Mouse (Mus musculus): ENCODE measurements around the gene Pde12. TPM values are rescaled to one million over a fixed set of nuclear protein-coding genes. Genes with fewer than 3 reads are reported as not detected.

Gene Pde12
- polyA plus RNA-seq, 1 experiment from 2014 or later = 9.6 TPM

DNA sequence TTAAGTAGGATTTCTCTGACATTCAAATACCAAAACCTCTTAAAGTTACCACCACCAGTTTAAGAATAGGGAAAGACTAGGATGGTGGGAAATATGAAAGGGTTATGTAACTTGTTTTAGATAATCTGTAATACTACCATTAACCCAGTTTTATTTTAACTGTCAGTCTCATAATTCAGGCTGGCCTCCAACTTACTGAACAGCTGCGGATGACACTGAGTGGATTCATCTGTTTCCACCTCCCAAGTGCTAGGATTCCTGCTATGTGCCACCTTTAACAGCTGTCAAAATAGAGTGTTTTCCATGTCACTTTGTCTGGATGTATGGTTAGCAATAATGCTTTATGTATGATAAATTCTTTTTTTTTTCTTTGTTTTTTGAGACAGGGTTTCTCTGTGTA lies 9.4 kb downstream of the Pde12 start:
- Histone ChIP-seq H3K9ac (ENCODE audit: low read depth, low read length) (no peak overlapping the region), H3K9me3 (ENCODE audit: control insufficient read depth, low read length) (no peaks in the 10 kb centered on the region), H3K27ac (replicated peaks; ENCODE audit: low read depth, low read length) (no peak overlapping the region), H3K4me1 (ENCODE audit: control insufficient read depth, insufficient read depth, low read length) (no peaks in the 10 kb centered on the region), H3K36me3 (ENCODE audit: control insufficient read depth, insufficient read depth, low read length) (peaks cover 49% of the 10 kb centered on the region), H3K4me2 (ENCODE audit: low read depth, low read length) (no peak overlapping the region), H3K4me3 (ENCODE audit: low read depth, low read length) (no peak overlapping the region), H3K27me3 (replicated peaks; ENCODE audit: control insufficient read depth, insufficient read depth, low read length) (no peaks in the 10 kb centered on the region)
- WGBS = 83% methylated on average over 1 of the region's 1 CpGs
- DNase-seq (ENCODE audit: low spot score) = no peak
- ATAC-seq (ENCODE audit: low read depth) = no peak

DNA sequence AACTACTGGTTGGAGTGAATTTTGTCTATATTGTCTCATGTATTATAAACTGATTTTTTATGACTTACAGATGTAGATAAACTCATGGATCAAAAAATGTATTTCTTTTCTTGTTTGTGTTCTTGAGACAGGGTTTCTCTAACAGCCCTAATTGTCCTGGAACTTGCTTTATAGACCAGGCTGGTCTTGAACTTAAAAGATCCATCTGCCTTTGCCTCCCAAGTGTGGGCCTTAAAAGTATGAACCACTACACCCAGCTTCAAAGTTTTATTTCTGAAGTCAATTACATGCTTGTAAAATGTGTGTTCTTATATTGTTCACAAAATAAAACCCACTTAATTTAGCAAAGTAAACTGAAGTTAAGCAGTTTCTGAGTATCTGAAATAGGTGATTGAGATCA lies 11.5 kb downstream of the Pde12 start:
- Histone ChIP-seq H3K9ac (ENCODE audit: low read depth, low read length) (no peak overlapping the region), H3K4me1 (ENCODE audit: control insufficient read depth, insufficient read depth, low read length) (no peaks in the 10 kb centered on the region), H3K36me3 (ENCODE audit: control insufficient read depth, insufficient read depth, low read length) (peaks cover 53% of the 10 kb centered on the region), H3K27ac (replicated peaks; ENCODE audit: low read depth, low read length) (no peak overlapping the region), H3K4me3 (ENCODE audit: low read depth, low read length) (no peak overlapping the region), H3K4me2 (ENCODE audit: low read depth, low read length) (no peak overlapping the region), H3K27me3 (replicated peaks; ENCODE audit: control insufficient read depth, insufficient read depth, low read length) (no peaks in the 10 kb centered on the region), H3K9me3 (ENCODE audit: control insufficient read depth, low read length) (no peaks in the 10 kb centered on the region)
- DNase-seq (ENCODE audit: low spot score) = no peak
- ATAC-seq (ENCODE audit: low read depth) = no peak

DNA sequence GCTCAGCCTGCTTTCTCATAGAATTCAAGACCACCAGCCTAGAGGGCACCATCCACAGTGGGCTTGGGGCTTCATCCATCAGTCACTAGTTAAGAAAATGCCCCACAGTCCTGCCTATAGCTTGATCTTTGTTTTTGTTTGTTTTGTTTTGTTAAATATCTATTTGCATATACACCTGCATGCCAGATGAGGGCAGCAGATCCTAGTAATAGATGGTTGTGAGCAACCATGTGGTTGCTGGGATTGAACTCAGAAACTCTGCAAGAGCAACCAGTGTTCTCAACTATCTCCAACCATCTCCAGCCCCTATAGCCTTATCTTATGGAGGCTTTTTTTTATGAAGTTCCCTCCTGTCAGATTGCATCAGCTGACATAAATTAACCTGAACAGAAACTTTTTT lies 17.8 kb downstream of the Pde12 start:
- no peak overlapping the region for H3K4me3 ChIP-seq (ENCODE audit: low read depth, low read length)
- ATAC-seq (ENCODE audit: low read depth) (no peak), DNase-seq (ENCODE audit: low spot score) (peak; percentile 20)

DNA sequence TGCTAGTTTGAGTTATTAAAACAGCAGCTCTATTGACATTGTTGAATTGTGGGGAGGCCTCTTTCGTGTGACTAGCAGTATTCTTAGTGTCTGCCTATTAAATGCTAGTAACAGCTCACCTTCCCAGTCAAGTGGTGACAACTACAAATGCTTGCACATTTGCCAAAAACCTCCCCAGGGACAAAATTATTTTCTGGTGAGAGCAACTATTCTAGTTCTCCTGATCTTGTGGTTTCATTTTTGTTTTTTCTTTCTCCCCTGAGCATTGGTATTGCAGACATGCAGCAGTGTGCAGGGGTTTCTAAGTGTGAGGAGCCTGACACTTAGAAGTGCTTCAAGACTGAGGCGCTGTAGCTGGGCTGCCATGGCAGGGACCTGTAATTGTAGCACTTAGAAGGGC lies 21.9 kb downstream of the Pde12 start:
- ATAC-seq (ENCODE audit: low read depth) (no peak), DNase-seq (ENCODE audit: low spot score) (peak; percentile 24)
- no peak overlapping the region for H3K4me3 ChIP-seq (ENCODE audit: low read depth, low read length)
- no peak overlapping the region for H3K4me2 ChIP-seq (ENCODE audit: low read depth, low read length)
- H3K27ac ChIP-seq (replicated peaks; ENCODE audit: low read depth, low read length) = no peak overlapping the region
- no peak overlapping the region for H3K9ac ChIP-seq (ENCODE audit: low read depth, low read length)
- WGBS = 66% methylated on average over 2 of the region's 2 CpGs
- peaks cover 4% of the 10 kb centered on the region; the same call in 1 of the 2 replicates for H3K4me1 ChIP-seq (ENCODE audit: control insufficient read depth, insufficient read depth, low read length)
- H3K36me3 ChIP-seq (ENCODE audit: control insufficient read depth, insufficient read depth, low read length) = peaks cover 48% of the 10 kb centered on the region
- H3K27me3 ChIP-seq (replicated peaks; ENCODE audit: control insufficient read depth, insufficient read depth, low read length) = no peaks in the 10 kb centered on the region
- no peaks in the 10 kb centered on the region for H3K9me3 ChIP-seq (ENCODE audit: control insufficient read depth, low read length)

More for the DNA sequence above, 17.8 kb downstream of the Pde12 start:
- H3K4me1 ChIP-seq (ENCODE audit: control insufficient read depth, insufficient read depth, low read length) = no peaks in the 10 kb centered on the region
- H3K27ac ChIP-seq (replicated peaks; ENCODE audit: low read depth, low read length) = no peak overlapping the region
- H3K36me3 ChIP-seq (ENCODE audit: control insufficient read depth, insufficient read depth, low read length) = peaks cover 81% of the 10 kb centered on the region
- H3K27me3 ChIP-seq (replicated peaks; ENCODE audit: control insufficient read depth, insufficient read depth, low read length) = no peaks in the 10 kb centered on the region
- no peak overlapping the region for H3K9ac ChIP-seq (ENCODE audit: low read depth, low read length)
- no peak overlapping the region for H3K4me2 ChIP-seq (ENCODE audit: low read depth, low read length)
- no peaks in the 10 kb centered on the region for H3K9me3 ChIP-seq (ENCODE audit: control insufficient read depth, low read length)

DNA sequence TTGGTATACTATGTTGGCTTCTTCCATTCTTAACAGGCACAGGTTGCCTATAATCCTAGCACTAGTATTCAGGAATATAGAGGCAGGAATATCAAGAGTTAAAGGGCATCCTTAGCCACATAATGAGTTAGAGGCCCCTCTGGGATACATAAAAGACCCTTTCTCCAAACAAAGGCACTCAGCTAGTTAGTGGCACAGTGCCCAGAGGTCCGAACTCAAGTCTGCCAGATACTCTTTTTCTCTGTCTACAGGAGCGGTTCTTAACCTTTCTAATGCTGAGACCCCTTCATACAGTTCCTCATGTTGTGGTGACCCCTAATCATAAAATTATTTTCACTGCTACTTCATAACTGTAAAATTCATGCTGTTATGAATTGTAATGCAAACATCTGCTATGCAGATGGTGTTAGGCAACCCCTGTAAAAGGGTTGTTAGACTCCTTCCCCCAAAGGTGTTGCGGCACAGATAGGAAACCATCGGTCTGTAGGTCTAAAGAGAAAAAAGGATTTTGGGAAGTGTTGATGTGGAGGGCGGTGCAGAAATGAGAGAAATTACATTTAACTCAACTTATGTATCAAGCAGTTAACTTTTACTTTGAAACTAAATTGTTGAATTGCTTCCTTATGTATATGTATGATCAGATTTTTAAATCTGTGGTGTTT lies 23.6 kb downstream of the Pde12 start:
- Histone ChIP-seq H3K27ac (replicated peaks; ENCODE audit: low read depth, low read length) (no peak overlapping the region), H3K4me2 (ENCODE audit: low read depth, low read length) (no peak overlapping the region), H3K4me3 (ENCODE audit: low read depth, low read length) (no peak overlapping the region), H3K9me3 (ENCODE audit: control insufficient read depth, low read length) (no peaks in the 10 kb centered on the region), H3K9ac (ENCODE audit: low read depth, low read length) (0 out of 2 replicates have a peak overlapping the region, but pooled peaks have one; percentile 3), H3K36me3 (ENCODE audit: control insufficient read depth, insufficient read depth, low read length) (peaks cover 33% of the 10 kb centered on the region), H3K4me1 (ENCODE audit: control insufficient read depth, insufficient read depth, low read length) (peaks cover 4% of the 10 kb centered on the region; the same call in 1 of the 2 replicates), H3K27me3 (replicated peaks; ENCODE audit: control insufficient read depth, insufficient read depth, low read length) (no peaks in the 10 kb centered on the region)
- ATAC-seq (ENCODE audit: low read depth) (0 out of 2 replicates have a peak, but pooled peaks have one; percentile 41), DNase-seq (ENCODE audit: low spot score) (peak; percentile 51)
- WGBS = 46% methylated on average over 5 of the region's 5 CpGs

DNA sequence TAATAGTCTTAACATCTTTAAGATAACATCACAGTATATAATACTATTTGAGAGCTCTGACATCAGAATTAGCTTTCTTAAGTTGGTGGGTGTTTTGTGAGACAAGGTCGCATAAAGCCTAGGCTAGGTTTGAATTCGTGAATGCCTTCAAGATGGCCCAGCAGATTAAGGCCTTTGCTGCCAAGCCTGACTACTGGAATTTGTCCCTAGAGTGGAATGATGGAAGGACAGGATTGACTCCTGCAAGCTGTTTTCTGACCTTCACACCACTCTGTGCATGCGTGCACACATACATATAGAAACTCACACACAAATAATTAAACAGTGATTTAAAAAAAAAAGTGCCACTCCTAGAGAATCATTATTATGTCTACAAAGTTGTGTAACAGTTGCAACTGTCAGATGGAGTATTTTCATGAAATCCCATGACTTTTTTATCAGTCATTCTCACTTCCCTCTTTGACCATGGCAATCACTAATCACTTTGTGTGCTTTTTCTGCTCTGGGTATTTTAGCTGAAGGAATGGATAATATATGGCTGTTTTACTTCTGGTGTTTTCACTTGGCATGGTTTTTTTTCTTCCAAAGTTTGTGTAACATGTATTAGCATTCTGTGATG lies 26.6 kb downstream of the Pde12 start:
- Histone ChIP-seq H3K27ac (replicated peaks; ENCODE audit: low read depth, low read length) (no peak overlapping the region), H3K4me1 (ENCODE audit: control insufficient read depth, insufficient read depth, low read length) (peaks cover 16% of the 10 kb centered on the region; the same call in 1 of the 2 replicates), H3K4me2 (ENCODE audit: low read depth, low read length) (no peak overlapping the region), H3K36me3 (ENCODE audit: control insufficient read depth, insufficient read depth, low read length) (peaks cover 18% of the 10 kb centered on the region), H3K9ac (ENCODE audit: low read depth, low read length) (no peak overlapping the region), H3K27me3 (replicated peaks; ENCODE audit: control insufficient read depth, insufficient read depth, low read length) (no peaks in the 10 kb centered on the region), H3K9me3 (ENCODE audit: control insufficient read depth, low read length) (no peaks in the 10 kb centered on the region), H3K4me3 (ENCODE audit: low read depth, low read length) (no peak overlapping the region)
- ATAC-seq (ENCODE audit: low read depth) = no peak
- 72% methylated on average over 3 of the region's 3 CpGs for WGBS
- DNase-seq (ENCODE audit: low spot score) = no peak

DNA sequence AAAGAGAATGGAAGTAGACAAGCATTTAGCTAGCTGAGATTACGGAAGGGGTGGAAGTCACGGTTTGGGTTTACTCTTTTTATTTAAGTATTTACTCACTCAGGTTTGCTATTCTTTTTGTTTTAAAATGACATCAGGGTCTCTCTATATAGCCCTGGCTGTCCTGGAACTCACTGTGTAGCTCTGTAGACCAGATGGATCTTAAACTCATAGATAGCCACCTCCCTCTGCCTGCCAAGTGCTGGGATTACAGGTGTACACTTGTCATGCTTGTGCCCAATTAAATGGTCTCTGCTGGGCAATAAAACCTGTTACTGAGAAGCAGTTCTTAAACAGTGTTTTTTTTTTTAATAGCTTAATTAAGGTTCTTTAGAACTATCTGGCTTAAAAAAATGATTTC lies 29.7 kb downstream of the Pde12 start:
- Histone ChIP-seq H3K4me2 (ENCODE audit: low read depth, low read length) (peak overlapping the region; percentile 88), H3K4me3 (ENCODE audit: low read depth, low read length) (peak overlapping the region; percentile 85), H3K4me1 (ENCODE audit: control insufficient read depth, insufficient read depth, low read length) (0 out of 2 replicates have a peak, but pooled peaks cover 19% of the 10 kb centered on the region), H3K27me3 (replicated peaks; ENCODE audit: control insufficient read depth, insufficient read depth, low read length) (no peaks in the 10 kb centered on the region), H3K36me3 (ENCODE audit: control insufficient read depth, insufficient read depth, low read length) (0 out of 2 replicates have a peak, but pooled peaks cover 6% of the 10 kb centered on the region), H3K27ac (replicated peaks; ENCODE audit: low read depth, low read length) (no peak overlapping the region), H3K9me3 (ENCODE audit: control insufficient read depth, low read length) (no peaks in the 10 kb centered on the region), H3K9ac (ENCODE audit: low read depth, low read length) (peak overlapping the region; percentile 99)
- peak; percentile 48 for DNase-seq (ENCODE audit: low spot score)
- WGBS = 51% methylated on average over 2 of the region's 2 CpGs
- ATAC-seq (ENCODE audit: low read depth) = no peak

DNA sequence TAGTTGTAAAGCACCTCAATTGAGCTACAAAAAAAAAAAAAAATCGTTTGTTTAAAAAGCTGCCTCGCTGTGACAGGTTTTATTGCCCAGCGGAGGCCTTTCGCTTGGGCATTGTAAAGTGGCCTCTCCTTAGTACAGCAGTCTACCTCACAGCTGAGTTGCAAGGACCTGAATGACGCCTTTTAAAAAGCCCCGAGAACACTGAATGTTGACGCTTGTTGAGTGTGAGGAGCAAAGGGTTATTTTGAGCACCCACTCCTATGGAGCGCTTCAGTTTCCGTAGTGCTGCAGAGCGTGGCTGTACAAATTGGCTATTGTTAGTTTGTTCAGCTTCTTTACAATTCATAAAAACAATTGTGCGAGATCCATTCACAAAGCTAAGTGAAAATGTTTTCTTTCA lies 30.4 kb downstream of the Pde12 start:
- peak overlapping the region; percentile 85 for H3K4me3 ChIP-seq (ENCODE audit: low read depth, low read length)
- H3K4me1 ChIP-seq (ENCODE audit: control insufficient read depth, insufficient read depth, low read length) = 0 out of 2 replicates have a peak, but pooled peaks cover 19% of the 10 kb centered on the region
- peak overlapping the region; percentile 99 for H3K9ac ChIP-seq (ENCODE audit: low read depth, low read length)
- H3K27ac ChIP-seq (replicated peaks; ENCODE audit: low read depth, low read length) = peak overlapping the region; percentile 99
- DNase-seq (ENCODE audit: low spot score) (peak; percentile 9), ATAC-seq (ENCODE audit: low read depth) (no peak)
- no peaks in the 10 kb centered on the region for H3K27me3 ChIP-seq (replicated peaks; ENCODE audit: control insufficient read depth, insufficient read depth, low read length)
- H3K4me2 ChIP-seq (ENCODE audit: low read depth, low read length) = peak overlapping the region; percentile 88
- H3K36me3 ChIP-seq (ENCODE audit: control insufficient read depth, insufficient read depth, low read length) = 0 out of 2 replicates have a peak, but pooled peaks cover 6% of the 10 kb centered on the region
- 6% methylated on average over 11 of the region's 11 CpGs for WGBS
- H3K9me3 ChIP-seq (ENCODE audit: control insufficient read depth, low read length) = no peaks in the 10 kb centered on the region

Measured in embryonic facial prominence, embryonic 14.5 days (tissue).